Mouse (Mus musculus) erythroid progenitor cell, adult 5-6 weeks (primary cell): ENCODE measurements around the gene Wfdc12. TPM values are rescaled to one million over a fixed set of nuclear protein-coding genes. Genes with fewer than 3 reads are reported as not detected.
"Not testable (repeated sequence)": the region's sequence is repeated elsewhere in the genome, so short reads cannot be mapped to it uniquely, and the experiment has no call there.

ENCODE experiments used
- ATAC-seq: replicated peaks from 2 replicates; pipeline ENCODE4 v1.8.0; 2016; ENCODE audit warnings: moderate number of reproducible peaks, mild to moderate bottlenecking, moderate TSS enrichment, inconsistent platforms; ENCODE audit not compliant: poor library complexity, low FRiP score, severe bottlenecking
- total RNA-seq, 2 experiments: library from RNA; stranded (forward) in 1 of 2; stranded (reverse) in 1 of 2; fragments of 150-400 nt in 1 of 2; fragments of 186-747, 209-891 nt in 1 of 2; gene quantifications; 2 replicates each; pipeline versions ENCODE4 v1.2.3 to v1.2.4; 2015 to 2017; ENCODE audit warnings: low replicate concordance in 2 of 2

Gene Wfdc12
- not detected in 2 replicates for total RNA-seq (2015; ENCODE audit: low replicate concordance)
- total RNA-seq (2017; ENCODE audit: low replicate concordance) = not detected in 2 replicates

DNA sequence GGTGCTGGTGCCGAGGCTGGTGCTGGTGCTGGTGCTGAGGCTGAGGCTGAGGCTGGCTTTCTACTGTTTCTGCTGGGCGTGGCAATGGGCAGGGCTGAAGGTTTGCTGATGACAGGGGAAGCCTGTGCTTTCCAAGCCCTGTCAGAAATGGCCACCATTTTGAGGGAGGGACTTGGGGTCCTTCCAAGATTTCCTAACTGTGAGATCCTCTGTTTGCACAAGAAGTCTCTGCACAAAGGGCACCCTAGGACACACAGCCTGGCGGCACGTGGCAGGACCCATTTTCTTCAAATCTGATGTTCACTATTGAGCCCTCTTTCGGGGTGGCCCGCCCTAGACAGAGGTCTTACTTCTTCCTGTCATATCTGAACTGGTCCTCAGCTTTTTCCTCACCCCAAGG lies at the start of gene Wfdc12:
Wfdc12 (minus strand) TSS at position 33 of the 400 bp plus-strand sequence.
- no peak for ATAC-seq

DNA sequence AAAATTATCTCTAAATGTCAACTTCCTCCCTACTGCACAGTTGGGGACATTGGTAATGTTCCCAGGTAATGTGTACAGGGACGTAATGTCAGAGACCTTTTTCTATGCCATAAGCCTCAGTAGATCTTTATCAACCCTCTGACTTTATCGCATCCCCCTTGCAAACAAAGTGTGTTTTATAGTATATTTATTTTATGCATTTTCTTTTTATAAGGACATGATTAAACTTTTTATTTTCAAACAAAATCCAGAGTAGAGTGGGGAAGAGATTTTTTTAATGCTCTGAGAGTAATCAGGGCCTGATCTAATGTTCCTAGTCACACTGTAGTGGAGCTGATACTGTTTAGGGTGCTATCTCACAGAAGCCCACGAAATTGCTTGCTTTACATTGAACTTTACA lies 48.0 kb upstream of the Wfdc12 start, which contains the start of gene Svs2:
Svs2 (minus strand) TSS at position 101 of the 400 bp plus-strand sequence.
- no peak for ATAC-seq

DNA sequence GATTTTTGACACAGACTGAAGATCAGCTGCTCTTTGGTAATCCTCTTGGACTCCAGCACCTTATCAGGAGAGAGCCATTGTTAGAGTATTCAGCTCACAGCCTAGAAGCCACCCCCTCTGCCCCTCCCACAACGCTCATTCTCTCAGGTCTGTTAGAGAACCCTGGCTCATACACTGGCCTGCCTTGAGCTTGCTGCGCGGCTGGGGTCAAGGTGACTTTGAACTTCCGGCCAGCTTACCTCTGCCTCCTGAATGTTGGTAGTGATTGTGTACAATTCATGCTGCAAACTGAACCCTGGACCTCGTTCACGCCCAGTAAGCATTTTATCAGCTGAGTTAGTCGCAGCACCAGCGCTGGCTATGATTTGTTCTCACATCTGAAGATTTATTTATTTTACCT lies 42.3 kb upstream of the Wfdc12 start:
- no peak for ATAC-seq

DNA sequence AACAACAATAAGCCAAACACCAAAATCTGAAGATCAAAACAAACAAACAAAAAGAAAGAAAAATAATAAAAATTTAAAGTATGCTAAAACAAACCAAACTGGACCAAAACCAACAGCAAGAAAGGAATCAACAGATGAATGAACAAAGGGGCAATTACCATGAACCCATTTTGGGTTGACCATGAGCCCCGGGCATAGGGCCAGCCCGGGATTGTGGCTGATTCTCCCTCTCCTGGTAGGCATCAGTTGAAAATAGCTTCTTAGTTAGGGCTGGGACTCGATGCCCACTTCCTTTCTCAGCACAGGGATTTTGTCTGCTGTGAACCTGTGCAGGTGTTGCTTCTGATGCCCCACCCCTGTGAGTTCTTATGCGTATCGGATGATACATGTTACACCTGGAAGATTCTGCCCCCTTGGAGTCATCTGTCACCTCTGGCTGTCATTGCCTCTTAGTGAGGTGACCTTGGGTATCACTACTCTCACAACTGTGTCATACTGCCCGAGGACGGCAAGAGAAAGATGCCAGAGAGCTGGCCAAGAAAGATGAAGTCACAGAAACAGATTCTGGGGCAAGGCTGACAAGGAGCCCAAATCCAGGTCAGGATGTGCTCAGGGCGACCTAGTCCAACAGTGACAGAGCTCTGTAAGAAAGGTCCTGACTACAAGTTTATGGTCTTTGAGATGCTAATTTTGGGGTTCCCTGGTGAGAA lies 38.1 kb upstream of the Wfdc12 start:
- no peak for ATAC-seq

DNA sequence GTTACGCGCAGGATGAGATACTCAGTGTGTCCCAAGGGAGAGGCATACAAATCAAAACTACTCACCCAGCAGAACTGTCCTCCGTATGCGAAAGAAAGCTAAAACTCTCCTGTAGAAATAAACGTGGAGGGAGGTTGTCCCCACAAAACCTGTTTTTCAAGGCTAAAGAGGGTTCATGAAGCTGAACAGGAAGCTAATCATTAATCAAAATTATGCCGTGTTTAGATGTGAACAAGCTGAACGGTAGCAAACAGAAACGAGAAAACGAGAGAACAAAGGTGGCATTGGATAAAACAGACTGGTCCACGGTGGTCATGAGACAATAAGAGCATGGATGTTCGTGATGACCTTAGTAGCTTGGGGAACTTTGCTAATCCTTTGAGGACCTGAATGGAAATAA lies 31.1 kb upstream of the Wfdc12 start, which contains the start of gene Wfdc15b:
Wfdc15b (minus strand) TSS at position 139 of the 400 bp plus-strand sequence.
- ATAC-seq = no peak

DNA sequence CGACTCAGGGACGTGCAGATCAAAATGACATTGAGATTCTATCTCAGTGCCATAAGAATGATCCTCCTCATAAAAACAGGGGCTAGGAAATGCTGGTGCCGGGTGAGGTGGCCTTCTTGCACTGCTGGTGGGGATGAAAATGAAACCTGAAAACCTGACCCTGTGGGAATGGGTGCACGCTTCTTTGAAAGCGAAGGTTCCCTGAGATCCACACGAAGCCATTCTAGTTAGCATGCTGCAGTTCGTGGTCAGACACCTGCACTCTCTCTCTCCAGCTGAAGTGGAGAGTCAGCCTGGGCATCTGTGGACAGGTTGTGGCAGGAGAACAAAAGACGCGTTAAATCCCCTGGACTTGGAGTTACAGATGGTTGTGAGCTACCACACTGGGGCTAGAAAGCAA lies 28.9 kb upstream of the Wfdc12 start:
- no peak for ATAC-seq

DNA sequence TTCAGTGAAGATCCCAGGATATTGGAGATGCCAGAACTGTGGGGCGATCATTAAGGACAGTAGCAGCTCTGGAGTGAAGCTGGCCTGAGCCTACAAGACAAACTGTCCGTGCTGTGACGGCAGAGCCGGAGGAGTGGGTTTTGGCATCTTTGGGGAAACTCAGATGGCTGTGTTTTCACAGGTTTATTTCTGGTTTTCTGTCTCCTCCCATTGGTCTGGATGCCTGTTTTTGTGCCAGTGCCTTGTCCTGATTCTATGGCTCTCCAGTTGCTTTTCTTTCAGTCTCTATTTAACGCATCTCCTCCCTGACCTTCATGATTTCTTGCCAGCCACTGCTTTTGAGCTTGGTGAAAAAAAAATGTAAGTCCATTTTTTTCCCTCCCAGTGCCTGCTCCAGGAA lies 22.3 kb upstream of the Wfdc12 start:
- no peak for ATAC-seq

DNA sequence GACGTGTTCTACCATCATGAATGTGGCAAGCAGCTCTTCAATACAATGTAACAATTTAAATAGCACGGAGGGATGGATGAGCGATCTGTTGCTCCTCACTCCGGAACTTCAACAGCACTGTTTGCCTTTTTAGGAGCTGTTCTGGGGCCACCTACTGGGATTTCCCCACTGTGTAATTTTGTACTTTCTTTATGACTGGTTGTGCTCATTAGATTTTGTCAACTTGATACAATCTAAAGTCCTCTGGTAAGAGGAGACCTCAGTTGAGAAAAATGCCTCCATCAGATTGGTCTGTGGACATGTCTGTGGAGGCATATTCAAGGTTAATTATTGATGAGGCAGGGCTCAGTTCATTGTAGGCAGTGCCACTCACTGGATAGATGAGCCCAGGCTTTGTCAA lies 20.5 kb upstream of the Wfdc12 start:
- no peak for ATAC-seq

DNA sequence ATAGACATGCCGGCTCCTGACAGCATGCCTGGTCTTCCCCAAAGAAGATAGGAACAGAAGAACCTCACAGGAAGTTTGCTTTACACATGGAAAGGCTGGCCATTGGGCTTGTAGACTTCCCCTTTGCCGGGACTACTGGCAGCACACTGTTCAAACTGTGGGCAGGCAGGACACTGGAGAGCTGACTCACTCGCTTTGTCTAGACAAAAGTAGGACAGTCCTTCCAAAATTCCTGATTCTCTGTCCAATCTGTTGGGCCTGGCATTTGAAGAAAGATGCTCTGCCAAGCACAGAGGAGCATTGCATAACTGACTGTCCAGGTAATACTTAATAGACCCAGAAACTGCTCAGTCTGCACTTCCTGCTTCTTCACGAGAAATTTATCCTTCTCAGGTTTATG lies 16.3 kb upstream of the Wfdc12 start:
- ATAC-seq = no peak

DNA sequence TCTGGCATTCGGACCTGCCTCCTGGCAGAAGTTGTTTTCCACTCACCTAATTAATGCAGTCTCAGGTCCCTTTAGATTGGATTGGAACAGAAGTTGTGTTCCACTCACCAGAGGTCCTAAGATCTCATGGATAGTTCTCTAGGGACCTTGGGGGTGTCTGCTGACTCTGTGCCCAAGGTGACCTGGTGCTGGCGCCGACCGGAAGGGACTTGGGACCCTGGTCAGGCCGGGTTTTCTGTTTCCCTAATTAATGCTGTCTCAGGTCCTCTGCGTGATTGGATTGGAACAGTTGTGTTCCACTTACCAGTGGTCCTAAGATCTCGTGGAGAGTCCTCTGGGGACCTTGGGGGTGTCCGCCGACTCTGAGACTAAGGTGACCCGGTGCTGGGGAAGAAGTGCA lies 15.6 kb upstream of the Wfdc12 start:
- ATAC-seq = not testable (repeated sequence)

DNA sequence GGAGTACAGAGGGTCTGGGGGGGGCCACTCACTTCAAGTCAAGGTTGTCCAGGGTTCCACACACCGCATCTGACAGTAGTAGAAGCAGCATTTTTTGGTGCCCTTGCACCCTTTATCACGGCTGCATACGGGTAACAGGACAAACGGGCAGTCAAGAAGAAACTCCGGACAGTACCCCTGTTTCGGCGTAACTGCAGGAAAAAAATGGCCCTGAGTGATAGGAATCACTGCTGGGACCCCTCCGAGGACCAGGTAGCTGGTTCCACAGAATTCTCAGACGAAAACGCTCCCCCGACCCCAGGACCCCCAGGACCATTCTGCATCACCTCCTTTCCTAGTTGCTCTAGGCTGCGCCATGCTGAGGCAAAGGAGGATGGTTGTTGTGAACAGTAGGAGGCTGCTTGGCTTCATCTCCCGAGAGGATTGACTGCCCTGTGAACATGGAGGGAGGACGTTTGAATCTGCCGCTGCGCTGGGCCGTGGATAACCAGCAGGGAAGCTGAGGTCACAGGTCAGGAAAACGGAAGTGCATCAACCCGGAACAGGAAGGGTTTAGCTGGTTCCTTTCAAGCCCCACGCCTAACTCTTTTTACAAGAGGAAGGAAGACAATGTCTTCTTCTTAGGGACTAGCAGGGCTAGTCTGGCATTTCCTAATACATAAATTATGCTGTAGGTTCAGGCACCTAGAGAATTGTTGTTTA lies 9.4 kb upstream of the Wfdc12 start, which contains the start of gene Wfdc15a:
Wfdc15a (minus strand) TSS at position 505 of the 702 bp plus-strand sequence.
- ATAC-seq = no peak

DNA sequence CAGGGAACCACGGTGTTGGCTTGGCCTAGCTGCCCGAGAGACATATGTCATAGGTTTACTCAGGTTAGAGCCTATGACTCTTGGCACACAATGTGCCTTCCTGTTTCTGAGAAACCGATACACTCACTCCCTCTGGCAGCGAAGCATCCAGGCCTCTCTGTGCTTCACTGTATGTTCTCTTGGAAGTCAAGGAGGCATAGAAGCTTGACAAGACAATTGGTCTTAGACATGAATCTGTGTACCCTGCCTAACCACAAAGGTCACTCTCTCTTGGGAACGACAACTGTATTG lies 6.2 kb upstream of the Wfdc12 start:
- ATAC-seq = no peak

DNA sequence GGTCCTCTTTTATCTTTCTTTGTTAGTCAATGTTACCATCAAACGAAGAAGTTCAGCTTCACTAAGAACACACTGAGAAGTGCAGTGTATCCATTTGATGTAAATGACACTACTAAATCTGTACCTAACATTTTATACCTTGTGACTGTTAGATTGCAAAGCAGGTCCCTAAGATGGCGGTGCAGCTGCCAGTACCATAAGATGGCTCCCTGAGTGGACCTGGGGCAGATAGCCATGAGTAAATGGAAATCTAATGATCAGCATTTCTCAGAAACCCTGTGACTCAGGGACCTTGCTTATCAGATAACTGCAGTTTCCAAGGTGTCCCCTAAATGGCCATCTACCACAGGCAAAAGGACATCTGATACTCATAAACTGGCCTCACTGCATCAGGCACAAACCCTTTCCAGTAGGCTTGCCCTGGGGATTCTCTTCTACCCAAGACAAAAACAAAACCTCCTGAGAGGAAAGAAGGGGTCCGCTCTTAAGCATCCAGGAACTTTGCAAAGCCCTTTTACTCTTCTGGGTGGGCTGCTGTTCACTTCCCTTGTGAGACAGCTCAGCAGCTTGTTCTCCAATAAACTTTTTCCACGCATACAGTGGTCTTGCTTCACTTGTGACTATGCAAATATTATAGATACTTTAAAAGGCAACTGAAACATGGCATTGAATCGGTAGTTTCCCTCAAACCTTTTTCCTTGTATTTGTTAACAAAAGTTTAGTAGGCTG lies 5.7 kb upstream of the Wfdc12 start:
- no peak for ATAC-seq

DNA sequence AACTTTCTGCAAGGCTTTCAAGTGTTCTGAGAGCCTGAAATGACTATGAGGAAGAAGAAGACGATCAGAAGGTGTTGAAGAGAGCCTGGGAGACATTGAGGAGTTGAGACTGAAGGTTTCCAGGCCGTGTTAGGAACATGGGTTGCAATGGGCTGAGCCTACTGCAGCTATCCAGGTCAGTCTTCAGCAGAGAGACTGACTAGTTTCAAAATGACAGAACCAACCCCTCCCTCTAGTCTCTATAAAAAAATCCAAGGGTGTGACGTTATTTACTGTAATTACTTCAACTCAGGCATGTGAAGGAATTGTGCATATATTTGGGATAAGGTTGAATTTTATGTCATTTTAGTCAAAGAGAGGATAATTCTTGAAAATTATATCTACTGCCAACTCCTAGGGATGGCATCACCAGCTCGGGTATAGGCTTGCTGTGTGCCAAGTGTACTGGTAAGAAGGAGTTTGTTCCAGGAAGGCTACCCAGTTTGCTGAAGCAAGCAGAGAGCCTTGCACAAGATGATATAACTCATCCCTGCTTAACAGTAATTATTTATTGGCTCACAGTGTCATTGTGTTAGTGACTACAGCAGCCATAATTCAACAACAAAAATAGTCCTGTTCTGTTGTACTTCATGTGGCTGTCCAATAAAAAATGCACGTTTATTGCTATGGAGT lies 4.7 kb upstream of the Wfdc12 start:
- no peak for ATAC-seq

DNA sequence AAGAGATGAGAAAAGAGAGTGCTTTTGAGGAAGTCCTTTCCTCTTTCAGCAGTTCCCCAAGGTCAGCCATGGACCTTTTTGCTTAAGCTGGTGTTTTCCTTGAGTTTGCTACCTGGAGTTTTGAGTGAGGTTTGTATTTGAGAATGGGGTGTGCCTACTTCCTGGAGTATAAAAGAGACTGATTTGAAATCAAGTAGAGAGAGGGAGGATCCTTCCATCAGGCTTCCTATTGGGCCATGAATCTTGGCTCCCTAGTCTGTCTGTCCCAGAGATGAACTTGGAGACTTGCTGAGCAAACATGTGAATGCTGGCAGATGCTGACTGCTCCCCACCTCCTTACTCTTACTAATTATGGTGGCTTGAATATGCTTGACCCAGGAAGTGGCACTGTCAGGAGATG lies 1.9 kb upstream of the Wfdc12 start:
- no peak for ATAC-seq

DNA sequence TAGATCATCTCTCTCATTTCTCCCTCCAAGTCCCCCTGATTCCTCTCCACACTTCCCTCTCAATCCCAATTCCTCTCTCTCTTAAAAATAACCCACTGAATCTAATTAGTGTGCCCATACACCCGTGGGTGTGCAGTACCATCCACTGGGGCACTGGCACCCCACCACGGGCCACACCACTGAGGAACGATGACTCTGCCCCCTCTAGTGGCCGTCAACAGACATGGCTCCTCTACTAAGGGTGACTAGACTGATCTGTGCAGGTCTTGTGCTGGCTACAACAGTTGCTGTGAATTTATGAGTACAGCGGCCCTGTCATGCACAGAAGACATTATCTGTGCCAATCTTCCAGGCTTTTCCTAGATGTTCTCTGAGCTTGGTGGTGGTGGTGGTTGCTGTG lies 1.7 kb downstream of the Wfdc12 start:
- 0 out of 2 replicates have a peak, but pooled peaks have one; percentile 49 for ATAC-seq

DNA sequence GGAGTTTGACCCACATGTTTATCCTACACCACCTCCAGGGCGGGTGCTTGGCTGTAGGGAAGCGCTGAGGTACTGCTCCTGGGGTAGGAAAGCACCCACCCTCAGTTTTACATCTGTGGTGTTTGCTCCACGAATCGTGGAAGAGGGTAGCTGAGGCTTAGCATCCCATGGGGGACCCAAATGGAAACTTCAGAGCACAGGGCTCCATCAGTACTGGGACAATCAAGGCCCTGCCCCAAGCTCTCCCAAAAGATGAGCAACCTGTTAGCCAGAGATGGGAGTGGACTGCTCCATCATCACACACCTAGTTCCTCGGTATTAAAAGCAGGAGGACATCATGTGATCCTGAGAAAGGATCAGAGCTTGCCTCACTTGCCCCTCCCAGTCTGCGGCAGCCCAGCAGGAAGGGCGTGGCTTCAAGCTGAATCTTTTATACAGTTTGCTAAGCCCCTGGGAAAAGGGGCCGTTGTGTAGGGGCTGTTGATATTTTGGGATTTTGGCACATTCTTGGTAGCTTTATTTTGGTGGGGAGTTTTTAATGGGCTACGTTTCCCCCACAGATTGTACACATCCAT lies 6.2 kb downstream of the Wfdc12 start:
- ATAC-seq = no peak

DNA sequence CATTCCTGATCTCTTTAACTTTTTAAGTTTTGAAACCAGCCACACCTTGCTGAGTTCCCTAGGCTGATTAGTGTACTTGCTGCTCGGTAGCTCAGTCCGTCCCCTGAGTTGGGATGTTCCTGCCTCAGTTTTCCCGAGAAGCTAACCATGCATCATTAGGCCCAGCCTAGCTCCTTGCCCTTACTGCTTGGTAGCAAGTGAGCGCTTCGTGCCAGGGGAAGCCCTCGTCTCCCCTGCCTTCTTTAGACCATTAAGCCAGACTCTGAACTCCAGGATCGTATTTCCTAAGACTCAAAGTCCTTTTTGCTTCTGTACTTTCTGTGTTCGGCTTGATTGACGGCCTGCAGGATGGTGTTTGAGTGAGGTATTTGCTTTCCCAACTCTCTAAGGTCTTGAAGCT lies 7.1 kb downstream of the Wfdc12 start:
- no peak for ATAC-seq

DNA sequence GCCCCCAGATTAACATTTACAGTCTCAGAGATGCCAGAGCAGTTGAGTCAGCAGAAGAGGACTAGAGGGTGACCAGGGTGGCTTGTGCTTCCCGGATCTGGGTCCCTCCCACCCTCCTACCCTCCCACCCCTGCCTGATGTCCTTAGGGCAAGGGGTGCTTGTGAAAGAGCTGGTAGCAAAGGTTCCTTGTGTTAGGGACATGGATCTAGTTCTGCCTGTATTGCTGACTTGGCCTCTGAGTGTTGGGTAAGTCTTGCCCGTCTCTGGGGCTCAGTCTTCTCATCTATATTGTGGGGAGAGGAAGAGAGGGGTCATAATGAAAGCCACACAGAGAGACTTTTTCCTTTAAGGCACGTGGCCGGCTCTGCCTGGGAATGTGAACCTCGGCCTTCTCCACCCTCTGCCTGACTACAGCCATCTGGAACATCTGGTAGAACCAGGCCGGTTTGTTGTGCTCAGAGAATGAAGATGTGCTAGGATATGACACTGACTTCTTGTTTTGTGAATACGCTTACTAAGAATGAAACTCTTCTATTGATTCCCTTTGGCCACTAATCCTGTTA lies 7.6 kb downstream of the Wfdc12 start, which contains the start of gene Wfdc5:
Wfdc5 (minus strand) TSS at position 51 of the 564 bp plus-strand sequence.
- no peak for ATAC-seq
